Mouse (Mus musculus) kidney, postnatal 4 days (tissue): ENCODE data around the gene Cc2d1a.

ENCODE experiments used
- DNase-seq, 2 experiments: peaks; one replicate each; pipeline ENCODE4 v3.0.0; 2021; ENCODE audit warnings: mixed read lengths in 2 of 2

Gene Cc2d1a

DNA sequence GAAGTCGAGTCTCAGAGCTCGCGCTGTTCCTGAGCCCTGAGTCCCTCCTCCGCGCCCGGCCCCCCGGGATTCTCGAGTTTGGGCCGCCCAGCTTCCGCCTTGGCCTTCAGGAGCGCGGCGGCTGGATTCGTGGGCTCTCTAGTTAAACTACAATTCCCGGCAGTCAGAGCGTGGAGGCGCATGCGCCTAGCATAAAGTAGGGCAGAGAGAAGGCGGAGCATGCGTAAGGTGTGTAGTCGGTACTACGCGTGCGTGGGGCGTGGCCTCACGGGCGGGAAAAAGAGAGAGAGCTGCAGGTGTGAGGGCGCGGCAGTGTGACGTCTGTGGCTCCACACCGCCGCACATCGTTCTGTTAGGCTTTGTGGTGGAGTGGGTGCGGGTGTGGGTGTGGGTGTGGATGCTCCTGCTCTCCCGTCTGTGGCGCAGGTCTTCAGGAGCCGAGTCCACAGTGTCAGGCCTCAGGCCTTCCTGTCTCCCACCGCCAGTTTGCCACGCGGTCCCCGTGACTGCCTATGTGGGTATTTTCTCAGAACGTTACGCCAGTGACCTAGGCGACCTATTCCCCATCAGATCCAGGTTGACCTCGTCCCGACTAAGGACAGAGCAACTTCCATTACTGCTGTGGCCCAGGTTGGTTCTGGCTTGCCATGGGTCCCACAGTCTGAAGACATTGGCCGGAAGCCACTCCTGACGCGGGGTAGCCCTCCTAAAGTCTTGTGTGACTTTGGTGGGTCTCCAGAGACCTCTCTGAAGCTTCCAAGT is at the start of gene Cc2d1a, which contains the start of gene 4930432K21Rik:
Gene Cc2d1a, minus strand, starts transcription at position 168 of the 762 bp plus-strand sequence.
Gene 4930432K21Rik, plus strand, starts transcription at position 257 of the 762 bp plus-strand sequence.
- DNase-seq, result peak; percentile 94 to 96

DNA sequence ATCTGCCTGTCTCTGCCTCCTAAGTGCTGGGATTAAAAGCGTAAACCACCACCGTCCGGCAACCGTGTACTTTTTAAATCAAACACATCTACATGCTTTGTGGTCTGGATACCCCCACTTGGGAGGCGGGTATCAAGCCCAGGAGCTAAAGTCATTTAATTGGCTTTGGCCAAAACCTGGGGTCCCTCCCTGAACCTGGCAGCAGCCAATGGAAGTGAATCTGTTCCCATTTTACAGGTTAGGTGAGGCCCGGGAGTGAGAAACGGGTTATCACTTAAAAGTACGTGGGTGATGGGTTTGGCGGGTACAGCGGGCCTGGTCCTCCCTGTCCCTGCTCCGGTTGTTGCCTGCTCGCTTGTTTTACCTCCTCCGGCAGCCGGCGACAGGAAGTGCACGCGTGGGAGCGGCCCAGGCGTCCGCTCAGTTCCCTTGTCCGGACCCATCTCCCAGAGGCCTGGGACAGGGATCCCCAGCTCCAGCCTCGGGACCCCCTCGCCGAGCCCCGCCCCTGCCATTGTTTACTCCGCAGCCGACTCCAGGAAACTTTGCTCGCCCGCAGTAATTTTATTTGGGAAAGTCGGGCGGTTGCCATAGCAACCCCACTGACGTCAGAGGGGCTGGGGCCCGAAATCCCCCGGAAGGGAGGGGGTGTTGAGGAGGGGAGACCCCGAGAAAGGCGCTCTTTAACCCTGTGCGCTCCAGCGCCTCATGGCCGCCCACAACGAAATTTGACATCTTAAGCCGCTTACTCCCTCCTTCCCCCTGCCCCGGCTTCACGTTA is 49.6 kb upstream of the Cc2d1a start:
- peak; percentile 93 to 95 for DNase-seq

DNA sequence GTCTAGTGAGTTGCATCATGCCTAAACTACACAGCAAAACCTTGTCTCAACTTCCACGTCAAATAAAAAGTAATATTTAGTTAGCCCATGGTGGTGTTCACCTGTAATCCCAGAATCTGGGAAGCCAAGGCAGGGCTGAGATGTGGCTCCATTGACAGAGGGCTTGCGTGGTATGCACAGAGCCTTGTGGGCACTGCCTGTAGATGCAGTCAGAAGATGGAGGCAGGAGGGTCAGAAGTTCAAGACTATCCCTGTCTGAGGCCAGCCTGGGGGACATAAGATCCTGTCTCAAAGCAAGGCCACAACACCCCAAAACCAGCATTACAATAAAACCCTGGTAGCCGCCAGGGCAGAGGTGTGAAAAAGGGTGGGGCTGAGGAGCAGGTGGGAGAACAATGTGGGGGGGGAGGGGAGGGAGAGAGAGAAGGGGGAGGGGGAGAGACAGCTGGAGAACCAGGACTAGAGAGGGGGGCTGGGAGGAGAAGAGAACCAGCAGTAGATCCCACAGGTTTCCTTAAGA is 46.5 kb upstream of the Cc2d1a start:
- DNase-seq, result no peak

GRCm38 (mm10) chr8:84193566-84193965 is 45.8 kb upstream of the Cc2d1a start:
- no peak for DNase-seq

- DNase-seq, result no peak
Measured at GRCm38 (mm10) chr8:84193161-84193560, 45.4 kb upstream of the Cc2d1a start.

- peak; percentile 87 to 90 for DNase-seq
Measured at GRCm38 (mm10) chr8:84192555-84192954, 44.8 kb upstream of the Cc2d1a start.

DNA sequence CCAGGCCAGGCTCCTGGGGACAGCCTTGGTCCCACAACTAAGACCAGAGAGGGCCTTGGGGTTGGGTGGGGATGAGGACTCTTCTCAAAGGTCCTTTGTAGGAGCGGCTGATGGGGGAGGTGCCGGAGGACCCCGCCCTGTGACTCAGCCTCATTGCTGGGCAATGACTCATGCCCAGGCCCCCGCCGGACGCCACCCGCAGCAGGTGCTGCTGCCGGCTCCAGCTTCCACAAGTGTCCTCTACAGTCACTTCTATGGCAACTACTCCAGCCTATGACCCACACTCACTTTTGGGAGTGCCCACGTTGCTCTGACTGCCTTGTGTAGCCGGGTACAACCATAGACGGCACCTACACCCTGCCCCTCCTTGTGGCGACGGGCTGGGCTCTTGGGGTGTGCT is 44.3 kb upstream of the Cc2d1a start:
- DNase-seq, result peak; percentile 62 to 77

DNA sequence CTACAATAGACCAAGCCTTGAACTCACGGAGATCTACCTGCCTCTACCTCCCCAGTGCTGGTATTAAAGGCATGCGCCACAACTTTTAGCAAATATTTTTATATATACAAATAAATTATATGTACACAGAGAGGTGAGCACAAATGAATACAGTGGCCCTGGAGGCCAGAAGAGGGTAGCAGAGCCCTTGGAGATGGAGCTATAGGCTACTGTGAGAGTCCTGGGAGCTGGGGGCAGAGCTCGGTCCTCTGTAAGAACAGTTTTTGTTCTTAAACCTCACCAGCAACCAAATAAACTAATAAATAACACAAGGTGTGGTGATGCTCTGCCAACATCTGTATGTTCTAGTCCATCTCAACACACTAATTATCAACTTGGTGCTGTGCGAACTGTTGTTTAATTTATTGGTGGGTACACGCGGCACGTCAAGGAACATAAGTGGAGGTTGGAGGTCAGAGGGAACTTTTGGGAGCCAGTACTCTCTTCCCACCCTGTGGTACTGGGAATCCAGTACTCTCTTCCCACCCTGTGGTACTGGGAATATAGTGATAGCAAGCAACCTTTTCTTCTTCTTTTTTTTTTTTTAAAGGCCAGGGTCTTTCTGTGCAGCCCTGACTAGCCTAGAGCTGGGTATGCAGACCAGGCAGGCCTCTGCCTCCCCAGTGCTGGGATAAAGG is 42.6 kb upstream of the Cc2d1a start:
- peak in 1 of 2 experiments; percentile 35 for DNase-seq

DNA sequence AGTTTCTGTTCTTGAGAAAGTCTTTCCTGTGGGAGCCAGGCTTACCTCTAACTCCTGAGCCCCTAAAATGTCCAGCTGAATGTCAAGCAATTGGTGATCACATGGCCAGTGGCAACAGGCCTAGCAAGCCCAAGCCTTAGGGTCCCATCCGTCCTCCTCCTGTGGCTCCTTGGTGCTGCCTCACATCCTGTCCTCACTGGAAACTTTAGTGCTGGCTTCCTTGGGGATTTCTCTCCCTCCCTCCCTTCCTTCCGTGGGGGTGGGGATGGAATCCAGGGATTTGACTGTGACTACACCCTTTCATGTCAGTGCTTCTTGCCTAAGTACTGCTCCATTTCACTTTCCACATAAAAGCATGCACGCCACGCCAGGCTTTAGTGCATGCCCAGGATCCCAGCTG is 41.9 kb upstream of the Cc2d1a start:
- DNase-seq, result peak; percentile 60 to 74

GRCm38 (mm10) chr8:84188671-84189070 is 40.9 kb upstream of the Cc2d1a start:
- DNase-seq, result no peak

DNA sequence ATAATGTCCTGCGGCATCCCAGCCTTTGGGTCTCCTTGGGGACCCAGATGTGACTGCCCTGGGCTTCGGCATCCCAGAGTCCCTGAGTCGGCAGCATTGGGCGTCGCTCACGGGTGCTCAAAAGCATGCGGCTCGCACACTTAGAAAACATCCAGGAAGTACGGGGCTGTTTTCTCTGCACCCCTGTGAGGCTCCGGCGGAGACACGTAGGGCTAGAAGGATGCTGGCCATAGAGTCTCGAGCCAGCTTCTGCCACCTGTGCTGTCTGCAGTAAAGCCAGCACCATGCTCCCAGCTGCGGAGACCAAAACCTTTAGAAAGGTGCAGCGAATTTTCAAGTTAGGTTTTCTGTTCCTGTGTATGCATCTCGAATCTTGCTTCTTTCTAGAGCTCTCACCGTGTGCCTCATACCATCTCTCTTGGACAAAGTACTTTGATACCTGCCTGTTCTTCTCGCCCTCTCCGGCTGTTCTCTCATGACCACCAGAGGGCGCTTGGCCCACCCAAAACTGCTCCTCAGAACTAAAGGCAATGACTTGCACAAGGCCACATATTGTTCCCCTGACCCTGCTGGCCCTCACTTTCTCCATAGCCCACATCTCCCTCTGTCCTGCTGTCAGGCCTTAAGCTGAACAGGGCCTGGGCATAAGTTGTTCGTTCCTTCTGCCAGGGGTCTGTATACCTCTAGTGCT is 39.5 kb upstream of the Cc2d1a start:
- peak; percentile 76 to 83 for DNase-seq

GRCm38 (mm10) chr8:84186547-84186946 is 38.8 kb upstream of the Cc2d1a start:
- peak; percentile 76 to 84 for DNase-seq

- no peak for DNase-seq
Measured at GRCm38 (mm10) chr8:84185117-84185516, 37.4 kb upstream of the Cc2d1a start, which contains the start of gene Nanos3. Gene Nanos3, minus strand, starts transcription at chr8:84185217.

DNA sequence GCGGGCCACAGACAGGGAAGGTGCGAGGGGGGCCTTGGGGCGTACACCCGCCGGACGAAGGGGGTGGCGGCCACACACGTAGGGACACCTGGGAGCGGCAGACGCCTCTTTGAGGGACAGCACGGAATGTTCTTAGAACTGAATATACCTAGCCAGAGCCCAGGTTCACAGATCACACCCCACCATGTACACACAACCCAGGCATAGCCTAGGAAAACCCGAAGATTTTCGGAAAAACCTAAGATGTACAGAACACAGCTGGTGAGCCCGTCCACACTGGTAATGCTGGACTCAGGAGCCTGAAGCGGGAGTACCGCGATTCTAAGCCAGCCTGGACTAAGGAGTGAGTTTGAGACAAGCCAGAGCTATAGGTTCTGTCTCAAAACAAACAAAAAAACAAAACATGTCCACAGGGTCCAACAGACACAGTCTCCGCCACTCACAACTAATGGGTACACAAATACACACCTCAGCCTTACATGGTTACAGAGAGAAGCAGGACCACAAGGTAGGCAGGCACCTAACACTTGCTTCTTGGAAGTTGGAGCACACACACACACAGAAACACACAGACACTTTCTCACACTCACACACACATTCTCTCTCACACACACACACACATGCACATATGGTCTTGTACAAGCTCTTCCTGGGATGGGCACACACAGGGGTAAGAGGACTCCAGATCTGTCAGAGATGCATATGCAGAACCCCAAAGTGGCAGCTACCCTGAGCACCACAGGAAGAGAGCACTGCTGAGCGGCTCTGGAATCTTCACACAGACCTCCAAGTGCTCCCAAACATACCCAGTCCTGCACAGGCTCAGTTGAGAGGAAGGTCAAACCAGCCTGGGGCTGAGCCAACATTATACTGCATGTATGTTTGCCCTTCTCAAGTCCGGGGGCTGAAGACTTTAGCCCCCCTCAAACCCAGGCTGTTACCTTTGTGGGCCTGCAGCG is 36.6 kb upstream of the Cc2d1a start:
- DNase-seq, result no peak

- peak; percentile 70 to 79 for DNase-seq
Measured at GRCm38 (mm10) chr8:84183261-84184084, 35.7 kb upstream of the Cc2d1a start.

GRCm38 (mm10) chr8:84182833-84183232 is 35.1 kb upstream of the Cc2d1a start:
- peak in 1 of 2 experiments; percentile 27 for DNase-seq

DNA sequence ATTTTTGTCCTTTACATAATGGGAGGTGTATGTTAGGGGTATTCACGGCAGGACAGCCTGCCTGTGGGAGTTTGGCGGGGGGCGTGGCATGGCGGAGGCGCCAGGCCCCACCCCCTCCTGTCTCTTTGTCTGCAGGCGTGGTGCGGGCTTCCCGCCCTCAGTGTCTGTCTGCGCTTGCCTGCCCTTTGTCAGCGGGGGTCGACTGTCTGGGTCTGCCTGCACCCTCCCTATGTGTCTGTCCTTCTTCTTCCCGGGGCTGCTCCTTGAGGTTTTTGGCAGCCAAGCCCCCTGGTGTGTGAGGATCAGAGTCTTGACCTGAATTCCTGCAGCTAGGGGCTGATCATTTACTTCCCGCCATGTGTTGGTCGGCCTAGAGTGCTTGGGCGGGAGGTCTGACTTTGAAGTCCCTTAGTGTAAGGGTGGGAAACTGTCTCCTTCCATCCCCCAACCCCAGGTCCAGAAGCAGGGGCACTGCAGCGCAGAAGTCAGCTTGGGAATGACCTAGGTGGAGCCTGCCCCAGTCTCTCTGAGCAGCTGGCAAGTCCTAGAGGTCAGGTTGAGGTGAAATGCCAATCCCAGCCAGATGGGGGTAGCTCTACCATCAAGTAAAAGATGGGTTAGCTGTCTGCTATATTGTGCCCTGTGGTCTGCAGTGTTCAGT is 32.9 kb upstream of the Cc2d1a start:
- DNase-seq, result peak; percentile 79 to 86

- DNase-seq, result no peak
Measured at GRCm38 (mm10) chr8:84179946-84180345, 32.2 kb upstream of the Cc2d1a start.

GRCm38 (mm10) chr8:84178592-84178991 is 30.9 kb upstream of the Cc2d1a start:
- DNase-seq, result no peak

GRCm38 (mm10) chr8:84177405-84177804 is 29.7 kb upstream of the Cc2d1a start:
- no peak for DNase-seq
